Mouse (Mus musculus): ENCODE measurements around the gene Gpam. TPM values are rescaled to one million over a fixed set of nuclear protein-coding genes. Genes with fewer than 3 reads are reported as not detected.

The Gpam gene
- polyA plus RNA-seq, 2 experiments: 15.9 to 16.0 TPM

DNA sequence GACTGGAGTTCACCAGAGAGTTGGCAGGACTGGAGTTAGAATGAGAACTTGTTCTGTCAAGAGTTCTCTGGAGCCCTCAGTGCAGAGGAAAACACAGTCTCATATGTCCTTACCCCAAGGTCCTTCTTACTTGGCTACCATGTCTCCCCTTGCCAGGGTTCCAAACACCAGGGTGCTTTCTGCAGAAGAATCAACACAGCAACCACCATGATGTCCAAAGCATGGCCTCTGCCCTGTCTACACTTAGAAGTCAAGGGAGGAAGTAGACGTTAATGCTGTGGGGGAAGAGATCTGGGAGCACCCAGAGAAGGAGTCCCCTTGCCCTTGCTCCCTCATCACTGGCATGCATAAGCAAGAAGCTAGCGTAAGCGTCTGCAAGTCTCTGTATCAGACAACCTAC is 9.0 kb downstream of the Gpam start:
- ATAC-seq (ENCODE audit: low FRiP score, low read depth): no peak
- Histone ChIP-seq H3K9me3 (ENCODE audit: control insufficient read depth, low read length) (no peaks in the 10 kb centered on the region), H3K9ac (ENCODE audit: low read depth, low read length, severe bottlenecking) (no peak overlapping the region), H3K4me3 (replicated peaks; ENCODE audit: low read length) (no peak overlapping the region), H3K27ac (replicated peaks; ENCODE audit: low read depth, low read length) (no peak overlapping the region), H3K4me1 (ENCODE audit: control insufficient read depth, insufficient read depth, low read length) (no peaks in the 10 kb centered on the region), H3K27me3 (ENCODE audit: control insufficient read depth, insufficient read depth, low read length) (no peaks in the 10 kb centered on the region), H3K4me2 (replicated peaks; ENCODE audit: low read depth, low read length, severe bottlenecking) (no peak overlapping the region), H3K36me3 (ENCODE audit: control insufficient read depth, insufficient read depth, low read length) (no peaks in the 10 kb centered on the region)
- no peak for TF ChIP-seq POLR2A (IDR thresholded peaks at IDR 0.05; ENCODE audit: borderline replicate concordance, extremely low read depth, insufficient read depth, insufficient read length)
- DNase-seq (ENCODE audit: low spot score): no peak
- WGBS: 91% methylated on average over 3 of the region's 3 CpGs

DNA sequence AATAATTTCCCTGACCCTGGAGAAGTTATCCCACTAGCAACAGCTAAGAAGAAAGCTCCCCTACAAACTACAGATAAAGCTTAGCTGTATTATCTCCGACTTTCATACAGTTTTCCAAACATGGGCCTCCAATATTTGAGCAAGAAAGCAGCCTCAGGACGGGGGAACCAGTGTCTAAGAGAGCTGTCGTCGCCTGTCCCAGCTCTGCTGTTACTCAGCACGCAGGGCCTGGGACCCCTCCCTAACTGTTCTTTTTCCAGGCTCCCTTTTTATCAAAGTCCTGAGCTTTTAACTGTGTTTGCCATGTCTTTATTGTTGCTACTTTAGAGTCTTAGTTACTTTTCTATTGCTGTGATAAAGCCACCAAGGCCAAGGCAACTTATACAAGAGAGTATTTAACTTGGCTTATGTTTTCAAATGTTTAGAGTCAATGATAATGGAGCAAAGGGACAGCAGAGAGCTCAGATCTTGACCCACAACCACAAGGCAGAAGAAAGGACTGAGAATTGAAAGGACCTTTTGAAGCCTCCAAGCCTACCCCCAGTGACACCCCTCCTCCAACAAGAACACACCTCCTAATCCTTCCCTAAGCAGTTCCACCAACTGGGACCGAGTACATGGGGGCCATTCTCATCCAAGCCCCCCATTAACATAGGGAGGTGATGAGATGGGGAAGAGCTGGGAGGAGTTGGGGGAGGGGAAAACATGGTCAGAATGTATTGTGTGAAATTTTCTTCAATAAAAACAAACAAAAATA is 9.8 kb downstream of the Gpam start:
- no peak overlapping the region for H3K4me2 ChIP-seq (replicated peaks; ENCODE audit: low read depth, low read length, severe bottlenecking)
- H3K4me1 ChIP-seq (ENCODE audit: control insufficient read depth, insufficient read depth, low read length): no peaks in the 10 kb centered on the region
- ATAC-seq (ENCODE audit: low FRiP score, low read depth) (no peak), DNase-seq (ENCODE audit: low spot score) (no peak)
- H3K27ac ChIP-seq (replicated peaks; ENCODE audit: low read depth, low read length): no peak overlapping the region
- no peak overlapping the region for H3K9ac ChIP-seq (ENCODE audit: low read depth, low read length, severe bottlenecking)
- TF ChIP-seq POLR2A (IDR thresholded peaks at IDR 0.05; ENCODE audit: borderline replicate concordance, extremely low read depth, insufficient read depth, insufficient read length): no peak
- H3K4me3 ChIP-seq (replicated peaks; ENCODE audit: low read length): no peak overlapping the region
- no peaks in the 10 kb centered on the region for H3K36me3 ChIP-seq (ENCODE audit: control insufficient read depth, insufficient read depth, low read length)
- no peaks in the 10 kb centered on the region for H3K9me3 ChIP-seq (ENCODE audit: control insufficient read depth, low read length)
- 69% methylated on average over 6 of the region's 6 CpGs for WGBS
- no peaks in the 10 kb centered on the region for H3K27me3 ChIP-seq (ENCODE audit: control insufficient read depth, insufficient read depth, low read length)

DNA sequence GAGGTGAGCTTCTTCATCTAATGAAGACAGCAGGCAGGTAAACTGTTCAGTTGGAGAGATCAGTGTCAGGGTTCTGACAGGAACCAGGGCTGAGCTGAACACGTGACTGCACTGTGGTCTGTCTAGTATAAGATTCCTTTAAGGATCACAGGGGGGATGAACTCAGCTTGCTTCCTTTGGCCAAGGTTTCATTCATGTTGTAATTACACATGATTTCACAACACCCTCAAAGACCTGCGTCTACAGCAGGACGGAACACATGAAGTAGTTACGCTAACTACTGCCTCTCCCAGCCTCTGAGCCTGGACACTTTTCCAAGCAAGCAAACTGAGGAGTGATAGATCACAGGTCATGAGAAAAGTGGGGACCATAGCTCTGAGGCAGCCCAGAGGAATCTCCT is 11.5 kb downstream of the Gpam start:
- Histone ChIP-seq H3K27me3 (ENCODE audit: control insufficient read depth, insufficient read depth, low read length) (no peaks in the 10 kb centered on the region), H3K4me1 (ENCODE audit: control insufficient read depth, insufficient read depth, low read length) (no peaks in the 10 kb centered on the region), H3K4me2 (replicated peaks; ENCODE audit: low read depth, low read length, severe bottlenecking) (no peak overlapping the region), H3K27ac (replicated peaks; ENCODE audit: low read depth, low read length) (no peak overlapping the region), H3K36me3 (ENCODE audit: control insufficient read depth, insufficient read depth, low read length) (no peaks in the 10 kb centered on the region), H3K9me3 (ENCODE audit: control insufficient read depth, low read length) (no peaks in the 10 kb centered on the region), H3K4me3 (replicated peaks; ENCODE audit: low read length) (no peak overlapping the region), H3K9ac (ENCODE audit: low read depth, low read length, severe bottlenecking) (no peak overlapping the region)
- ATAC-seq (ENCODE audit: low FRiP score, low read depth) (no peak), DNase-seq (ENCODE audit: low spot score) (no peak)
- 80% methylated on average over 4 of the region's 4 CpGs for WGBS
- no peak for TF ChIP-seq POLR2A (IDR thresholded peaks at IDR 0.05; ENCODE audit: borderline replicate concordance, extremely low read depth, insufficient read depth, insufficient read length)

DNA sequence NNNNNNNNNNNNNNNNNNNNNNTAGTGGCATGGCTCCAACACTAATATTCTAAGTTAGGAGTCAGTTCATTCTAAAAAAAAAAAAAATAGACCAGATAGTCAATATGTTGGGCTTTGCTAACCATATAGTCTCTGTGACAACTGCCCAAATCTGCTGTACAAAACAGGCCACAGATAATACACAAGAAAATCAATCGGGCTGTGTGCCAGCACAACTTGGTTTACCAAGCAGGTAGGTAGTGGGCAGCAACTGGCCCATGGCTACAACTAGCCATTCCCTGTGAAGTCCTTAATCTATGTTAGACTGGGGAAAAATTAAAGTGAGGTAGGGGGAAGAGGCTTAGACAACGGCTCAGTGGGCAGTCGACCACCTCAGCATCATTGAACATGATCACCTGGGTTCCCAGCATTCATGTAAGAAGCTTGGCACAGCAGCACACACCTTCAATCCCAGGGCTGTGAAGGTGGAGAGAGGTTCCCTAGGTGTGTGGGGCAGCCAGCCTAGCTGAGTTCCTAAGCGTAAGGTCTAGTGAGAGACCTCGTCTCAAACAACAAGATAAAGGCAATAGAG is 12.1 kb downstream of the Gpam start:
- DNase-seq (ENCODE audit: low spot score): no peak

DNA sequence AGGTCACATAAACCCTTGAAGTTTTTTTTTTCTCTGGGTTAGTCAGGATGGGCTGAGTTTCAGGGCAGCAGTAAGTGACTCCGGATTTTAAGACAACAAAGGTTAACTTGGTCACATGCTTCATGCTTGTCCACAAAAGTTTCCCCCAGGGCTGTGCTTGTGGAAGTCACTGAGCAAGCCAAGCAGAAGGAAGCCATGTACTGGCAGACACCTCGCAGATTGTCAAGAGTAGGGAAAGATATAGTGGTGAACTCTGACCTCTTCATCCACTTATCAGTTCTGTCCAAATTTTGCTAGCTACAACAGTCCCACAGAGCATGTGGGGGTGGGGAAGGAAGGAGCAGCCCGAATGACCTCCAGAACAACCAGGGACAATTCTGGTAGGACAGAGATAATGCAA is 19.1 kb downstream of the Gpam start:
- H3K4me1 ChIP-seq (ENCODE audit: control insufficient read depth, insufficient read depth, low read length): no peaks in the 10 kb centered on the region

More for the DNA sequence above, 12.1 kb downstream of the Gpam start:
- 88% methylated on average over 5 of the region's 5 CpGs for whole genome bisulfite sequencing
- Histone ChIP-seq H3K4me2 (replicated peaks; ENCODE audit: low read depth, low read length, severe bottlenecking) (no peak overlapping the region), H3K27ac (replicated peaks; ENCODE audit: low read depth, low read length) (no peak overlapping the region), H3K9ac (ENCODE audit: low read depth, low read length, severe bottlenecking) (no peak overlapping the region), H3K4me3 (replicated peaks; ENCODE audit: low read length) (no peak overlapping the region), H3K4me1 (ENCODE audit: control insufficient read depth, insufficient read depth, low read length) (no peaks in the 10 kb centered on the region), H3K36me3 (ENCODE audit: control insufficient read depth, insufficient read depth, low read length) (no peaks in the 10 kb centered on the region), H3K27me3 (ENCODE audit: control insufficient read depth, insufficient read depth, low read length) (no peaks in the 10 kb centered on the region), H3K9me3 (ENCODE audit: control insufficient read depth, low read length) (no peaks in the 10 kb centered on the region)
- ATAC-seq (ENCODE audit: low FRiP score, low read depth): no peak
- no peak for TF ChIP-seq POLR2A (IDR thresholded peaks at IDR 0.05; ENCODE audit: borderline replicate concordance, extremely low read depth, insufficient read depth, insufficient read length)

More for the DNA sequence above, 19.1 kb downstream of the Gpam start:
- Histone ChIP-seq H3K36me3 (ENCODE audit: control insufficient read depth, insufficient read depth, low read length) (no peaks in the 10 kb centered on the region), H3K9ac (ENCODE audit: low read depth, low read length, severe bottlenecking) (no peak overlapping the region), H3K9me3 (ENCODE audit: control insufficient read depth, low read length) (no peaks in the 10 kb centered on the region), H3K4me2 (replicated peaks; ENCODE audit: low read depth, low read length, severe bottlenecking) (no peak overlapping the region), H3K4me3 (replicated peaks; ENCODE audit: low read length) (no peak overlapping the region), H3K27me3 (ENCODE audit: control insufficient read depth, insufficient read depth, low read length) (no peaks in the 10 kb centered on the region), H3K27ac (replicated peaks; ENCODE audit: low read depth, low read length) (no peak overlapping the region)
- DNase-seq (ENCODE audit: low spot score) (no peak), ATAC-seq (ENCODE audit: low FRiP score, low read depth) (no peak)
- no peak for TF ChIP-seq POLR2A (IDR thresholded peaks at IDR 0.05; ENCODE audit: borderline replicate concordance, extremely low read depth, insufficient read depth, insufficient read length)
- WGBS: 50% methylated on average over 3 of the region's 3 CpGs
